Comparison of ENCODE assay signal across 27 mouse cellular contexts in the genomic region with DNA sequence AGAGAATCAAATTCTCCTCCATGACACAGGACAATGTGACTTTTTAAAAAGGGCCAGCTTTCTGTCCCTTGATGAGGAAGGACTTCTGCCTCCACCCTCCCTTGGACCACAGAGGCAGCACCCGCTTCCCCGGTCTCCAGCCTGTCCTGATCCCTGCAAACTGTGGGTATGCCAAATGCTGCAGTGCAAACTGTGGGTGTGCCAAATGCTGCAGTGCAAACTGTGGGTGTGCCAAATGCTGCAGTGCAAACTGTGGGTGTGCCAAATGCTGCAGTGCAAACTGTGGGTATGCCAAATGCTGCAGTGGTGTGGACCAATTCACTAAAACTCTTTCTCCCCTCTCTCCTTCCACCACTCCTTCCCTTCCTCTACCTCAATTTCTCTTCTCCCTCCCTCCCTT.
"Had no signal": no experiment of that assay in that cellular context is flagged by ENCODE, and none has a peak within 500 bp of the region (broad histone marks: within the 10 kb centered on the region; RNA-seq: fewer than 3 reads in every experiment).

No protein-coding gene starts in this region.

- H3K9ac ChIP-seq: embryonic facial prominence, embryonic 12.5 days; embryonic facial prominence, embryonic 13.5 days; embryonic facial prominence, embryonic 15.5 days; forebrain, embryonic 12.5 days; forebrain, embryonic 13.5 days; forebrain, embryonic 15.5 days; forebrain, postnatal 0 days had no signal

- H3K36me3 ChIP-seq: embryonic facial prominence, embryonic 10.5 days; embryonic facial prominence, embryonic 12.5 days; embryonic facial prominence, embryonic 13.5 days; embryonic facial prominence, embryonic 15.5 days; forebrain, embryonic 10.5 days; forebrain, embryonic 12.5 days; forebrain, embryonic 15.5 days; heart, embryonic 10.5 days had no signal

- H3K9me3 ChIP-seq: embryonic facial prominence, embryonic 10.5 days; embryonic facial prominence, embryonic 12.5 days; embryonic facial prominence, embryonic 13.5 days; embryonic facial prominence, embryonic 15.5 days; forebrain, embryonic 10.5 days; forebrain, embryonic 12.5 days; forebrain, embryonic 13.5 days; forebrain, embryonic 15.5 days; heart, embryonic 10.5 days had no signal

- ATAC-seq: forebrain, embryonic 13.5 days; forebrain, embryonic 14.5 days; forebrain, embryonic 15.5 days; forebrain, embryonic 16.5 days; forebrain, postnatal 0 days had no signal

- H3K4me3 ChIP-seq: embryonic facial prominence, embryonic 10.5 days; embryonic facial prominence, embryonic 12.5 days; embryonic facial prominence, embryonic 13.5 days; embryonic facial prominence, embryonic 15.5 days; erythroblast, embryonic 14.5 days; forebrain, embryonic 10.5 days; forebrain, embryonic 12.5 days; forebrain, embryonic 13.5 days; forebrain, embryonic 15.5 days; gastrocnemius, adult 2 months; heart, adult 2 months; heart, embryonic 10.5 days had no signal

- H3K4me2 ChIP-seq: embryonic facial prominence, embryonic 12.5 days; embryonic facial prominence, embryonic 13.5 days; embryonic facial prominence, embryonic 15.5 days; forebrain, embryonic 12.5 days; forebrain, embryonic 13.5 days; forebrain, embryonic 15.5 days had no signal

- DNase-seq: cerebellum, adult 8-10 months; cerebellum, adult 9-10 months; cerebellum, adult 9-11 months; cerebellum, postnatal 25 days; cerebellum, postnatal 36 days; embryo, embryonic 11 days; forebrain, postnatal 0 days; gastrocnemius, adult 2 months; gastrocnemius, postnatal 10 days; gastrocnemius, postnatal 14 days; gastrocnemius, postnatal 25 days; gastrocnemius, postnatal 36 days; heart, adult 11 months; heart, adult 18-20 months; heart, adult 2 months had no signal

- H3K4me1 ChIP-seq: embryonic facial prominence, embryonic 10.5 days; embryonic facial prominence, embryonic 12.5 days; embryonic facial prominence, embryonic 15.5 days; forebrain, embryonic 10.5 days; forebrain, embryonic 12.5 days; forebrain, embryonic 13.5 days; forebrain, embryonic 15.5 days; heart, embryonic 10.5 days had no signal

- H3K27ac ChIP-seq: embryonic facial prominence, embryonic 10.5 days; embryonic facial prominence, embryonic 12.5 days; embryonic facial prominence, embryonic 13.5 days; embryonic facial prominence, embryonic 15.5 days; forebrain, embryonic 10.5 days; forebrain, embryonic 12.5 days; forebrain, embryonic 13.5 days; forebrain, embryonic 15.5 days; gastrocnemius, adult 2 months; heart, adult 2 months; heart, embryonic 10.5 days had no signal

- H3K27me3 ChIP-seq: embryonic facial prominence, embryonic 12.5 days; embryonic facial prominence, embryonic 13.5 days; embryonic facial prominence, embryonic 15.5 days; forebrain, embryonic 12.5 days; forebrain, embryonic 13.5 days; forebrain, embryonic 15.5 days had no signal
